Mouse (Mus musculus) liver, postnatal 0 days (tissue): ENCODE results near the gene Odaph. TPM values are rescaled to one million over a fixed set of nuclear protein-coding genes. Genes with fewer than 3 reads are reported as not detected.

Source experiments
- ATAC-seq: fragments of 200-750 bp; cut with Nextera tagmentation; 2 replicates; pipeline ENCODE4 v1.8.0; 2017; ENCODE audit warnings: mild to moderate bottlenecking, moderate library complexity
- DNase-seq: peaks from one replicate; pipeline ENCODE4 v3.0.0-alpha.2; 2016
- H3K27ac ChIP-seq: fragments of 300-500 bp; sonication (generic); 2 replicates; pipeline ENCODE4 v1.5.1; 2014; ENCODE audit warnings: antibody characterized with exemption, moderate library complexity, mild to moderate bottlenecking, low read depth
- H3K27me3 ChIP-seq: fragments of 300-500 bp; sonication (generic); 2 replicates; pipeline ENCODE4 v1.6.1; 2014; ENCODE audit warnings: low read length, control low read depth, mixed read lengths; ENCODE audit not compliant: insufficient read depth
- H3K36me3 ChIP-seq: fragments of 300-500 bp; sonication (generic); replicated peaks from 2 replicates; pipeline ENCODE4 v1.6.1; 2014; ENCODE audit warnings: mild to moderate bottlenecking, control low read depth, low read length, moderate library complexity, mixed read lengths; ENCODE audit not compliant: insufficient read depth
- H3K4me1 ChIP-seq: fragments of 300-500 bp; sonication (generic); 2 replicates; pipeline ENCODE4 v1.6.1; 2014; ENCODE audit warnings: antibody characterized with exemption, mild to moderate bottlenecking, control low read depth; ENCODE audit not compliant: insufficient read depth
- H3K4me2 ChIP-seq: fragments of 300-500 bp; sonication (generic); 2 replicates; pipeline ENCODE4 v1.6.1; 2014; ENCODE audit warnings: low read depth, mild to moderate bottlenecking, low read length, moderate library complexity, mixed read lengths
- H3K4me3 ChIP-seq: fragments of 300-500 bp; sonication (generic); 2 replicates; pipeline ENCODE4 v1.5.1; 2014; ENCODE audit warnings: low read depth, low read length
- H3K9ac ChIP-seq: fragments of 300-500 bp; sonication (generic); replicated peaks from 2 replicates; pipeline ENCODE4 v1.6.1; 2014; ENCODE audit warnings: mild to moderate bottlenecking, moderate library complexity
- H3K9me3 ChIP-seq: fragments of 300-500 bp; sonication (generic); 2 replicates; pipeline ENCODE4 v1.6.1; 2016; ENCODE audit warnings: mild to moderate bottlenecking, control low read depth, low read length, mixed read lengths
- EP300 ChIP-seq: IDR thresholded peaks from 2 replicates; pipeline ENCODE4 v1.6.1; 2016; ENCODE audit warnings: antibody characterized with exemption, low read depth, mild to moderate bottlenecking
- WGBS: fragments of 180-500 bp; shearing (Covaris S2); extraction: QIAGEN DNeasy Blood & Tissue Kit; methylation state at CpG from one replicate; pipeline ENCODE4 v1.1.7; 2014; ENCODE audit not compliant: insufficient replicate concordance; 5-methylcytosine and 5-hydroxymethylcytosine counted together
- polyA plus RNA-seq: library from polyadenylated mRNA; unstranded; fragments of >200 nt; fragmentation: Nextera tagmentation; extraction: Ambion mirVana; gene quantifications from 2 replicates; pipeline ENCODE4 v1.2.1, GENCODE M21; 2015

Odaph gene
- polyA plus RNA-seq, 1 experiment from 2014 or later: not detected

DNA sequence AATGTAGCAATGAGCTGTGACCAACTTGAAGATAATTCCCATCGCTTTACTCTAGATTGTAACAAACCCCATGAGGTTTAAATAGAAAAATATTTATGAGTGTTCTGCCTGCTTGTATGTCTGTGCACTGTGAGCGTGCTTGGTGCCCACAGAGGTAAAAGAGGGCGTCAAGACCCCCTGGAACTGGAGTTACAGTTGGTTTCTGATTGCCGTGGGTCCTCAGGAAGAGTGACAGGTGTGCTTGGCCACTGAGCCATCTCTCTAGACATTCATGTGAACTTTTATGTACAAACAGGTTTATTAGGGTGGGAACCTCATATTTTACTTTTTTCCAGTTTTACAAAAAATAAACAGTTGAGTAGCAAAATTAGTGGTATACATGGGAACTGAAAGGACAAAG is 56.5 kb downstream of the Odaph start, which contains the start of gene Cdkl2:
TSS of gene Cdkl2 (minus strand) at position 101 of the 400 bp plus-strand sequence.
- Histone ChIP-seq H3K9ac (peak within 1 kb of the TSS; percentile 66), H3K27me3 (peaks cover 5% of the 10 kb centered on the region; the same call in 1 of the 2 replicates), H3K36me3 (no peaks in the 10 kb centered on the region), H3K27ac (peak within 1 kb of the TSS; percentile 73), H3K9me3 (no peaks in the 10 kb centered on the region), H3K4me3 (peak within 1 kb of the TSS; percentile 72), H3K4me1 (peaks cover 7% of the 10 kb centered on the region; the same call in 1 of the 2 replicates), H3K4me2 (peak within 1 kb of the TSS; percentile 91)
- DNase-seq: no peak
- 69% methylated on average over 4 of the region's 4 CpGs for WGBS
- ATAC-seq: no peak
- no peak for TF ChIP-seq EP300

Other genes with a start within 250 kb of the Odaph start
- gene Rchy1, start 24.4 kb upstream of the Odaph start, polyA plus RNA-seq: 31.0 and 35.9 TPM in 2 replicates
- gene Cdkl2, start 56.4 kb downstream of the Odaph start, polyA plus RNA-seq: 0.73 and 0.90 TPM in 2 replicates
- 46.7 and 50.1 TPM in 2 replicates for gene G3bp2, start 96.2 kb downstream of the Odaph start, polyA plus RNA-seq
- gene Uso1, start 150.5 kb downstream of the Odaph start, polyA plus RNA-seq: 22.0 and 22.2 TPM in 2 replicates
- gene U90926, start 227.9 kb downstream of the Odaph start, polyA plus RNA-seq: not detected in 2 replicates